Mouse (Mus musculus) cerebellum, adult 2 months (tissue): ENCODE results near the gene Speg.

Experiments used
- CTCF ChIP-seq: fragments of 200-500 bp; IDR thresholded peaks from 2 replicates; pipeline ENCODE4 v1.5.1; 2011; ENCODE audit warnings: low read depth, mild to moderate bottlenecking, control low read depth, low read length, moderate library complexity, borderline replicate concordance; ENCODE audit not compliant: insufficient read depth
- POLR2A ChIP-seq: fragments of 200-500 bp; IDR thresholded peaks from 2 replicates; pipeline ENCODE4 v1.6.1; 2011; ENCODE audit warnings: low read length, control low read depth, borderline replicate concordance; ENCODE audit not compliant: insufficient read depth

DNA sequence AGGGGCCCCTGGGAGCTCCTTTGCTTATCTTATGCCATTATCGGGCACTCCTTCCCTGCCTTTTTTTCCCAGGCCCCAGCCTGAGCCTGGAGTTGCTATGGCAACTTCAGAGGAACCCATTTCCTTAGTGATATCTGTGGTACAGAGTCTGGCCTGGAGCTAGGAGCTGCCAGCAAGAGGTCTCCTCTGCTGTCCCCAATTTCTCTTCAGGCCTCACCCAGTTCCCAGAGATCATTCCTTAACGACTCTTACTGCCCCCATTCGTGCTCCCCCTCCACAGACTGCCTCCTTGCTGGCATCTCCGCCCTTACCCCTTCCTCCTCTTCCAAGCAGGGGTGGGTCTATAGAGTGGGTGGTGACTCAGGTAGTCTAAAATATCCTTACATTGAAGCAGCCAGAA lies 11.1 kb downstream of the Speg start:
- TF ChIP-seq POLR2A = no peak
- TF ChIP-seq CTCF = no peak
